Mouse (Mus musculus) testis, adult 2 months (tissue): ENCODE results near the gene Mef2a.

Experiments
- CTCF ChIP-seq: fragments of 200-500 bp; IDR thresholded peaks from 2 replicates; pipeline ENCODE4 v1.5.1; 2012; ENCODE audit warnings: low read depth, mild to moderate bottlenecking, inconsistent platforms, low read length, moderate library complexity; ENCODE audit not compliant: control insufficient read depth, insufficient read depth, insufficient replicate concordance
- POLR2A ChIP-seq: fragments of 200-500 bp; IDR thresholded peaks from 2 replicates; pipeline ENCODE4 v1.6.1; 2012; ENCODE audit warnings: low read depth, mild to moderate bottlenecking, inconsistent platforms, low read length, moderate library complexity; ENCODE audit not compliant: control insufficient read depth

GRCm38 (mm10) chr7:67320359-67320758 lies 52.3 kb downstream of the Mef2a start:
- TF ChIP-seq CTCF (no peak), POLR2A (no peak)
